Mouse (Mus musculus): ENCODE results near the gene Ublcp1. TPM values are rescaled to one million over a fixed set of nuclear protein-coding genes. Genes with fewer than 3 reads are reported as not detected.
A peak's percentile ranks its signal among the peaks of the same experiment; 100 is the strongest.

The Ublcp1 gene
- polyA plus RNA-seq (2015; fragmentation: Nextera tagmentation; extraction: Ambion mirVana): 42.5 and 42.9 TPM in 2 replicates

DNA sequence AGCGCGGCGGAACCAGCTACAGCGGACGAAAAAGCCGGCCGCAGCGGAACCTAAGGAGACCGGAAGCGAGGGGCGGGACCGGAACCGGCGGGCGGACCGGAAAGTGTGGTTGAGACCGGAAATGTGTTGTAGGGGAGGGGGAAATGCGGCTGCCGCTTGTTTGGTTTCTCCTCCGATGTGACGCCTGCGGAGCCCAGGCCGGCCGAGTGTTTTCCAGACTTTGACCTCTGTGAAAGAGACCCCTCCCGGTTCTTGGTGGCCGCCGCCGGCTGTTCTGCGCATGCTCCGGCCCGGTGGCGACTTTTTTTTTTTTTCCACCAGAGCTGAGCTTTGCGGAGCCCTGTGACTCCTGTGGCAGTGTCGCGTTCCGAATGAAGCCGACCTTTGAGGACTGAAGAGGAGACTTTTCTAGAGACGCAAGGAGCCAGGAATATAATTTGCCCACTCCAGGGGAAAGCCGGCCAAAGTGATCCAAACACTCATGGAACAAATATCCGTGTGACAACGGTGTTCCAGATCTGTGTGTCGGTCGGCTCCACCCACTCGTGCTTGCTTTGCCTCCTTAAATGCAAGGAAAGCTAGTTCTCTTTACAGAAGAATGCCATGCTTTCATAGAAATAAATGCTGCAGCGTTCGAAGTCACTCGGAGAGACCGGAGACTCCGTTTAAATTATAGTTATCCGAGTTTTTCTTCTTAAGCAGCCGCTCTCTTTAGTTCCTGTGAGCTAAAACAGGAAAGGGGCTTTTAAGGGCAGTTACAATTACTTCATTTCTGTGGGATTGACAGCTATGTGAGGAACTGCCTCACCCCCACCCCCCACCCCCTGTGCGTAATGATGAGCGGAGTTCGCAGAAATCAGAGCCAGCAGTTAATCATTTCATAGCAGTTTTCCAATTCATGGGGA, at the start of gene Ublcp1:
TSS of gene Ublcp1 (minus strand) at position 67 of the 905 bp plus-strand sequence.
- Histone ChIP-seq H3K9me3 (replicated peaks) (no peaks in the 10 kb centered on the region), H3K4me3 (replicated peaks) (peak within 1 kb of the TSS; percentile 100), H3K27me3 (no peaks in the 10 kb centered on the region), H3K27ac (replicated peaks) (peak within 1 kb of the TSS; percentile 100), H3K4me2 (peak within 1 kb of the TSS; percentile 85), H3K4me1 (replicated peaks) (peaks cover 69% of the 10 kb centered on the region), H3K9ac (peak within 1 kb of the TSS; percentile 97), H3K36me3 (replicated peaks) (peaks cover 10% of the 10 kb centered on the region; the same call in 1 of the 2 replicates)
- under 1% methylated on average over 54 of the region's 54 CpGs for WGBS (ENCODE audit: insufficient replicate concordance)
- ATAC-seq (ENCODE audit: insufficient read depth): peak; percentile 72

DNA sequence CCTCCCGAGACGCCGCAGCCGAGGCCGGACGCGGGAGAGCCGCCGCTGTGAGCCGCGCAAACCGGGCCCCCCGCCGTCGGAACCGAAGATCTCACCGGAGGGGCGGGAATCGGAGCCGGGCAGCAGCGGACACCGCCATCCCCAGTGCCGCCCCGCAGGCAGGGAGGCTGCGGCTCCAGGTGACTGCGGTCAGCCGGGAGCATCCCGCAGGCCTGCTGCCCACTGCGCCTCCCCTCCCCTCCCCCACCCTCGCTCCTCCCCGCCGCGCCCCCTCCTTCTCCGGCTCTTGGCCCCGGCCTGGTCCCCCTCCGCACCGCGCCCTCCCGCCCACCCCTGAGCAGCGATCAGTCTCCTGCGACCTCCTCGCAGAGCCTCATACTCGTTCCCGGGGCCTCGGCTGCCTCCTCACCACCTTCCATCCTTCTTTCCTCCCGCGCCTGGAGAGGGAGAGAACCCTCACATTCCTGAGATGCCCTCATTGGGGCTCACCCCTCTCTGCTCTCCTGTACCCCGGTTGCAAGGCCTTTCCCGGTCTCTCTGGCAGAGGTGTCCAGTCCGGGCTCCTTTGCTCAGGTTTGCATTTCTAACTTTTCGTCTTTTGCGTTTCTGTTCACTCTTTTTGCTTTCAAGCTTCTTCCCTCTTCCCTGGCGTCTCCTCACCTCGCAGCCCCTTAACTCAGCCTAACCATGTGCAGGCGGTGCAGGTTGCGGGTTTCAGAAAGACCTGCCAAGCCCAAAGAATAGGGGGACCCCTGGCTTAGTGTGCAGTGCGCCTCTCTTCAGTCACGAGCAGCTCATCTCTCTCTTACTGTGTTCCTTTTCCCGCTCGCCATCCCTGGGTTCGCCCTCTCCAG, 49.0 kb upstream of the Ublcp1 start:
- Histone ChIP-seq H3K4me1 (replicated peaks) (peaks cover 71% of the 10 kb centered on the region), H3K9ac (peak overlapping the region; percentile 98), H3K4me2 (peak overlapping the region; percentile 91), H3K4me3 (replicated peaks) (peak overlapping the region; percentile 97), H3K36me3 (replicated peaks) (peaks cover 17% of the 10 kb centered on the region), H3K9me3 (replicated peaks) (no peaks in the 10 kb centered on the region), H3K27ac (replicated peaks) (peak overlapping the region; percentile 99), H3K27me3 (no peaks in the 10 kb centered on the region)
- ATAC-seq (ENCODE audit: insufficient read depth): peak; percentile 45
- 2% methylated on average over 58 of the region's 61 CpGs for WGBS (ENCODE audit: insufficient replicate concordance)

GRCm38 (mm10) chr11:44518281-44519095, 48.2 kb upstream of the Ublcp1 start, which contains the start of gene Rnf145:
Gene Rnf145, plus strand, starts transcription at chr11:44518964.
- 2% methylated on average over 70 of the region's 70 CpGs for WGBS (ENCODE audit: insufficient replicate concordance)

GRCm38 (mm10) chr11:44517561-44518280, 47.4 kb upstream of the Ublcp1 start:
- peak overlapping the region; percentile 99 for H3K27ac ChIP-seq (replicated peaks)
- H3K27me3 ChIP-seq: no peaks in the 10 kb centered on the region
- H3K4me1 ChIP-seq (replicated peaks): peaks cover 71% of the 10 kb centered on the region
- peak overlapping the region; percentile 98; the same call in 1 of the 2 replicates for H3K9ac ChIP-seq
- WGBS (ENCODE audit: insufficient replicate concordance): 50% methylated on average over 6 of the region's 6 CpGs
- peak overlapping the region; percentile 97 for H3K4me3 ChIP-seq (replicated peaks)
- no peaks in the 10 kb centered on the region for H3K9me3 ChIP-seq (replicated peaks)
- peak overlapping the region; percentile 91 for H3K4me2 ChIP-seq
- no peak for ATAC-seq (ENCODE audit: insufficient read depth)
- 0 out of 2 replicates have a peak, but pooled peaks cover 4% of the 10 kb centered on the region for H3K36me3 ChIP-seq (replicated peaks)

More at GRCm38 (mm10) chr11:44518281-44519095, 48.2 kb upstream of the Ublcp1 start, which contains the start of gene Rnf145:
- Histone ChIP-seq H3K9me3 (replicated peaks) (no peaks in the 10 kb centered on the region), H3K36me3 (replicated peaks) (peaks cover 9% of the 10 kb centered on the region), H3K4me1 (replicated peaks) (peaks cover 71% of the 10 kb centered on the region), H3K4me3 (replicated peaks) (peak within 1 kb of the TSS; percentile 97), H3K27me3 (no peaks in the 10 kb centered on the region), H3K4me2 (peak within 1 kb of the TSS; percentile 91), H3K27ac (replicated peaks) (peak within 1 kb of the TSS; percentile 99), H3K9ac (peak within 1 kb of the TSS; percentile 98)
- ATAC-seq (ENCODE audit: insufficient read depth): peak; percentile 72

DNA sequence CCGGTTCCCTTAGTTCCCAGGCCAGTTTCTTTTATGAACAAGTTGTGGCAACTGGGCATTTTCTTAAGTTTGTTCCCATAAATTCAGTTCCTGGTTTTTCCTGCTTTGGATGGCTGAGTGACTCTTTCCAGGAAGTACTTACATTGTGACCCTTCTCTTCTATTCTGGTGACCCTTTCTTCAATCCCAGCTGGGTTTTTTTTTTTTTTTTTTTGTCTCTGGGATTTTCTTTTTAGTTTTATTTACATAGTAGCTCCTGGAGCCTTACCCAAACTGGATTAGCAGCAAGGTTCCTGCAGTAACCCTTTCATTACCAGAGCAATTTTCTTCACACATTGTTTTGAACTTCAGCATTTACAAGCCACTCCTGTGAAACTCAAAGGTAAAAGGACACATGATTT, 46.1 kb upstream of the Ublcp1 start:
- ATAC-seq (ENCODE audit: insufficient read depth): no peak
- H3K9ac ChIP-seq: no peak overlapping the region
- H3K27me3 ChIP-seq: no peaks in the 10 kb centered on the region
- H3K4me1 ChIP-seq (replicated peaks): peaks cover 72% of the 10 kb centered on the region
- 52% methylated on average over 1 of the region's 1 CpGs for WGBS (ENCODE audit: insufficient replicate concordance)
- no peak overlapping the region for H3K4me3 ChIP-seq (replicated peaks)
- peak overlapping the region; percentile 99 for H3K27ac ChIP-seq (replicated peaks)
- H3K4me2 ChIP-seq: no peak overlapping the region
- no peaks in the 10 kb centered on the region for H3K9me3 ChIP-seq (replicated peaks)
- H3K36me3 ChIP-seq (replicated peaks): no peaks in the 10 kb centered on the region

DNA sequence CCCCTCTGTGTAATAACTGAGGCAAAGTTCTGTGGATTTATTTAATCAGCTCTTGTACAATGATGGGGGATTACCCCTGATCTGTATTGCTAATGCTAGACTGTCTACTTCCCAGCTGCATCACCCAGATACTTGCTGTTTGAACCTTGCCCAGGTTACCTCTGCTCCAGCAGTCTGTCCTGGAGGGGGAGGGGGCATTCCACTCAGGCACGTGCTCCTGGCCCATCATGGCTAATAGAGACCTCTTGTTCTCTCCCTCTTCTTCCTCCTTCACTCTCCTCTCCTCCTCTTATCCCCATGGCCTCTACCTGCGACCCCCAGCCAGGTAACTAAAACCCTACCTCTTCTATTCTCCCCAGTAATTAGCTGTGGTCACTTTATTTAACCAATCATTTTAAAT, 44.4 kb upstream of the Ublcp1 start:
- no peak overlapping the region for H3K4me2 ChIP-seq
- no peaks in the 10 kb centered on the region for H3K27me3 ChIP-seq
- no peaks in the 10 kb centered on the region for H3K36me3 ChIP-seq (replicated peaks)
- no peaks in the 10 kb centered on the region for H3K9me3 ChIP-seq (replicated peaks)
- no peak overlapping the region for H3K9ac ChIP-seq
- peak overlapping the region; percentile 99 for H3K27ac ChIP-seq (replicated peaks)
- no peak for ATAC-seq (ENCODE audit: insufficient read depth)
- H3K4me1 ChIP-seq (replicated peaks): peaks cover 85% of the 10 kb centered on the region
- WGBS (ENCODE audit: insufficient replicate concordance): 57% methylated on average over 2 of the region's 2 CpGs
- H3K4me3 ChIP-seq (replicated peaks): no peak overlapping the region

- Histone ChIP-seq H3K4me2 (peak overlapping the region; percentile 61), H3K36me3 (replicated peaks) (no peaks in the 10 kb centered on the region), H3K9me3 (replicated peaks) (no peaks in the 10 kb centered on the region), H3K4me1 (replicated peaks) (peaks cover 94% of the 10 kb centered on the region), H3K27me3 (no peaks in the 10 kb centered on the region), H3K27ac (replicated peaks) (peak overlapping the region; percentile 99), H3K9ac (peak overlapping the region; percentile 40; the same call in 1 of the 2 replicates), H3K4me3 (replicated peaks) (0 out of 2 replicates have a peak overlapping the region, but pooled peaks have one; percentile 2)
- 20% methylated on average over 2 of the region's 2 CpGs for WGBS (ENCODE audit: insufficient replicate concordance)
- peak; percentile 65 for ATAC-seq (ENCODE audit: insufficient read depth)
These were observed 42.7 kb upstream of the Ublcp1 start for GRCm38 (mm10) chr11:44513026-44513422.

DNA sequence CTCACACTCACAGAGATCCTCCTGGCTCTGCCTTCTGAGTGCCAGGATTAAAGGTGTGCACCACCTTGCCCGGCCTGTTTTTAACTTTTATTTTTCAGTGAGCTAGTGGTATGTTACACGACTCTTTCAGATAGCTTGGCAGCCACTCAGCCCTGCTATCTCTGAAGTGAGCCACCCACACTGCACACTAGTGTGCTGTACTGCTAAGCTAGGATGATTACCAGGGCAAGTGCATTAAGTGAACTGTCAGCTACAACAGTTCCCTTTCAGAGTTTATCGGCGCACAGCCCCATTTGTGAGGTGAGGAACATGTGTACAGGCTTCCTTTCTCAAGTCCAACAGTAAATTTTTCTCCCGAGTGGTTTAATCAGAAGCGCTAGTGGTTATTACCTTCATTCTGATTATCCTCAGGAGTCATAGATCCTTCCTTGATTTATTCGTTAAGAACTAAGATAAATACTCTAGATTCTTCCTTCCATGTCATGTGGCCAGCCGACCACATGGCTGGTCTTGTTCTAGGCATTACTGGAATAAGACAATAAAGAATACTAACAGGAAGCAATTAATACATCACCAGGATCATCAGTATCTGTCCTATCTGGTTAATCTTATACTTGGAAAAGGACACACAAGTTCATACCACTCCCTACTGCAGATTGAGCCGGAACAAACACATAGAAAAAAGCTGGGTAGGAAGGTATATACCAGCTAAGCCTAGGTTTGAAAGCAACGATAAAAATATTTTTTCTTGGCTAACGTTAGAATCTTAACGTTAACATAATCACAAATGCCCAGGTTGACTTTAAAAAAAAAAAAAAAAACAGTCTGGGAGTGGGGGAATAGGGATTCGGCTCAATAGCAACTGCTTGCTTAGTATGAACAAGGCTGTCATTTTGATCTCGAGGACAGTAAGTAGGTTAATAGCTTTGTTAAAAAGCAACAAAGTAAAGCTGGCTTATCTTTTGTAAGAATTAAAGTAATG, 42.0 kb upstream of the Ublcp1 start:
- Histone ChIP-seq H3K4me3 (replicated peaks) (0 out of 2 replicates have a peak overlapping the region, but pooled peaks have one; percentile 9), H3K27me3 (no peaks in the 10 kb centered on the region), H3K27ac (replicated peaks) (peak overlapping the region; percentile 99), H3K9ac (peak overlapping the region; percentile 40), H3K36me3 (replicated peaks) (no peaks in the 10 kb centered on the region), H3K4me2 (peak overlapping the region; percentile 61), H3K4me1 (replicated peaks) (peaks cover 94% of the 10 kb centered on the region), H3K9me3 (replicated peaks) (no peaks in the 10 kb centered on the region)
- ATAC-seq (ENCODE audit: insufficient read depth): peak; percentile 78
- WGBS (ENCODE audit: insufficient replicate concordance): 19% methylated on average over 14 of the region's 14 CpGs

DNA sequence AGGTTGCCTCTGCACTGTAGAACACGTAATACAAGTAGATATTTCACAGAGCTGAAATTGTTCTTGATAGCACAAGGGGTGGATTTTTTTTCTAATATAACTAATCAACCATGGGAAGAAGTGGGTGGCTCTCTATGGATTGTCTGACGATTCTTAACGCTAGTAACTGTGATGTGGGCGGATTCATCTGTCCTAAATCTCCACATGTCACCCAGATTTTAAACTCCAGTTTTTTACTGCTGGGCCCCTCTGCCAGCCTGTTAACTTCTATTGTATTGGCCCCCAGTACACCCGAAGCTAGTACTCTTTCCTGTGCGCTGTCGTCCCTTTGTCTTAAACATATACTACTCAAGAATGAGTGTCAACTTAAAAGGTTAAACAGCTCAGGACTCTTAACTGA, 40.1 kb upstream of the Ublcp1 start:
- Histone ChIP-seq H3K4me1 (replicated peaks) (peaks cover 79% of the 10 kb centered on the region), H3K4me3 (replicated peaks) (peak overlapping the region; percentile 38; the same call in 1 of the 2 replicates), H3K9me3 (replicated peaks) (no peaks in the 10 kb centered on the region), H3K27ac (replicated peaks) (peak overlapping the region; percentile 99), H3K4me2 (peak overlapping the region; percentile 61), H3K27me3 (no peaks in the 10 kb centered on the region), H3K36me3 (replicated peaks) (no peaks in the 10 kb centered on the region), H3K9ac (0 out of 2 replicates have a peak overlapping the region, but pooled peaks have one; percentile 40)
- WGBS (ENCODE audit: insufficient replicate concordance): 56% methylated on average over 7 of the region's 7 CpGs
- no peak for ATAC-seq (ENCODE audit: insufficient read depth)
